Mouse (Mus musculus): ENCODE measurements around the gene Aqp11. TPM values are rescaled to one million over a fixed set of nuclear protein-coding genes. Genes with fewer than 3 reads are reported as not detected.

Gene Aqp11
- 0.92 and 3.6 TPM in 2 replicates for polyA plus RNA-seq (2012; ENCODE audit: low replicate concordance)

GRCm38 (mm10) chr7:97737638-97738456 is at the start of gene Aqp11:
Gene Aqp11, minus strand, starts transcription at chr7:97738289.

GRCm38 (mm10) chr7:97696506-97697254 is 41.4 kb downstream of the Aqp11 start, which contains the start of gene Clns1a:
Gene Clns1a, plus strand, starts transcription at chr7:97696634.

Other genes starting within 250 kb of the Aqp11 start
- gene Aamdc, start 158.8 kb downstream of the Aqp11 start, polyA plus RNA-seq (2012; ENCODE audit: low replicate concordance): 2.6 TPM in 1 of 2 replicates, not detected in the other
- 4.4 and 5.8 TPM in 2 replicates for gene Rsf1, start 158.4 kb downstream of the Aqp11 start, polyA plus RNA-seq (2012; ENCODE audit: low replicate concordance)
- gene Clns1a, start 41.7 kb downstream of the Aqp11 start, polyA plus RNA-seq (2012; ENCODE audit: low replicate concordance): 20.4 and 34.6 TPM in 2 replicates
- 3.2 and 8.1 TPM in 2 replicates for gene Pak1, start 50.3 kb upstream of the Aqp11 start, polyA plus RNA-seq (2012; ENCODE audit: low replicate concordance)
- gene Gdpd4, start 181.7 kb upstream of the Aqp11 start, polyA plus RNA-seq (2012; ENCODE audit: low replicate concordance): not detected in 2 replicates